Mouse (Mus musculus) naive thymus-derived CD4-positive, alpha-beta T cell, adult 2 months (primary cell): ENCODE results near the gene Nbea.

ENCODE experiments used
- DNase-seq: peaks from one replicate; pipeline ENCODE4 v3.0.0-alpha.2; 2011; ENCODE audit warnings: low read depth

Gene Nbea

GRCm38 (mm10) chr3:55751363-55751762, 432.1 kb downstream of the Nbea start:
- DNase-seq: no peak

DNA sequence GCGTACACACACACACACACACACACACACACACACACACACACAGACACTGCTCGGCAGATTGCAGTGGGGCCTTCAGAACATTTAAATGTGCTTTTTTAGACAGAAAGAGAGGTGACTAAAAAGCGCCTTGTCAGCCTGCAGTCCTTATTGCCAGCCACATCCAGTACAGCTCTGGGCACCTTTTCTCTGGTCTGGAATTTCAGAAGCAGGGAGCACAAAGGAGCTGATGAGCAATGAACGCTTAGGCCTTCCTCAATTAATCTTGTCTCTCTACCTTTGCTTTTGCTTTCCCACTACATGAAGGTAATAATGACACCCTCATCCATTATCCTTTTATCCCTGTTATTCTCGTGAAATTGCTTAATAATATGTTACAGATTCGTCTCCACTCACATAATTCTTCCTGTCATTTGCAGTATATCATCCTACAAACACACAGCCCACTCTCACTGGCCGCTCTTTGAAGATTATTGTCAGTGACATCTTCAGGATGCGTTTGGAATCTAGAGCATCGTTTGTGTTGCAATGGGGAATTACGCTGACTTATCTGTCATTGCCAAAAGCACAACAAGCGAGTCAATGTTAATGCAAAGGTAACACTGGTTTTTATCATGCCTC, 432.9 kb downstream of the Nbea start:
- no peak for DNase-seq

- DNase-seq: peak; percentile 50
These were observed 439.6 kb downstream of the Nbea start for GRCm38 (mm10) chr3:55743885-55744284.

GRCm38 (mm10) chr3:55742654-55743053, 440.8 kb downstream of the Nbea start:
- no peak for DNase-seq

DNA sequence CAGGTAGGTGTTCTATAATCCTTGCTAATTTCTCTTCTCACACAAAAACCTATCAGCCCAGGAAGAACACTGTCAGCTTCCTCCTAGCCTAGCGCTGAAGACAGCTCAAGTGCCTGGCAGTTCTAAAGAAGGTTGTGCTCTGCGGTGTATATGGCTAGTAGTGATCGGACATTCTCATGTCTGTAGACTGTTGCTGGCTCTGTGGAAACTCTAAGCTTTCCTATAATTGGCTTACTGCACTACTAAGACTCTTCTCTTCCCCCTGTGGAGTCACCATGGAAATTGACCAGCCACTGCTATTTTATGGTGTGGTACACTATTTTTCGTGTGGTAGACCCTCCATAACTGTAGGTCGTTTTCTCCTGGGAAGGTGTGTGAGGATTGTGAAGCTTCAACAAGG, 441.3 kb downstream of the Nbea start:
- no peak for DNase-seq

DNA sequence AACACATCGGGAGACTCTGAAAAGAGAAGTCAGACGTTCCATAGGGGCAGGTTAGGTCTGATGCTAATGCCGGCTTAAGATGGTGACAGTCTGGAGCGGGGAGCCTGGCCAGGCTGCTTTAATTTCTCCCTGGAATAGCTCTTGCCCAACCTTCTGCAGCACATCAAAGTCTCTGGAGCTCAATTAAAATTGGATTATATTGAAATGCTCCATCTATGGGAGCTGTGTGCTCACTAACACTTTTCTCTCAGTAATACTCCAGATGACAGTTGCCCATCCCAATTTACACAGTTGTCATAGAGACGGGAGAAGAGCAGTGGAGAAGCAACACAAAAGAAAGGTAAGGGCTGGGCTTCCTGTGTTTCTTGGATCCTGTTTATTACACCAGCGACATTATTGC, 442.1 kb downstream of the Nbea start:
- no peak for DNase-seq

GRCm38 (mm10) chr3:55733665-55734064, 449.8 kb downstream of the Nbea start:
- no peak for DNase-seq

- no peak for DNase-seq
These were observed 453.0 kb downstream of the Nbea start for GRCm38 (mm10) chr3:55730549-55730948.

GRCm38 (mm10) chr3:55730142-55730541, 453.4 kb downstream of the Nbea start:
- no peak for DNase-seq

GRCm38 (mm10) chr3:55714260-55714659, 469.2 kb downstream of the Nbea start:
- no peak for DNase-seq

DNA sequence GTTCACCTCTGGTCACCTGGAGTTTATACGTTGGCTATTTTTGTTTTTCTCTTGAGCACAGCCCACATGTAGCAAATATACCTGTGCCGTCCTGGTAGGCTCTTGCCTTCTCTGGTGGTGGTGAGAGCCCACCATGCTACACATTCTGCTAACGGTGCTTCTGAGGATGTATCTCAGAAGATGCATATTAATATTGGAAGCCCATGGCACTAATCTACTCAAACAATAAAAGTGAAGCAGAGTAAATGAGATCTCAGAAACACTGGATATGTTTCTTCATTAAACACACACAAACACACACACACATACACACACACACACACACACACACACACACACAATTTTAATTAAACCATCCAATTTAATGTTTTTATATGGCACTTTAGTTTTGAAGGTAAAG, 469.6 kb downstream of the Nbea start:
- no peak for DNase-seq

DNA sequence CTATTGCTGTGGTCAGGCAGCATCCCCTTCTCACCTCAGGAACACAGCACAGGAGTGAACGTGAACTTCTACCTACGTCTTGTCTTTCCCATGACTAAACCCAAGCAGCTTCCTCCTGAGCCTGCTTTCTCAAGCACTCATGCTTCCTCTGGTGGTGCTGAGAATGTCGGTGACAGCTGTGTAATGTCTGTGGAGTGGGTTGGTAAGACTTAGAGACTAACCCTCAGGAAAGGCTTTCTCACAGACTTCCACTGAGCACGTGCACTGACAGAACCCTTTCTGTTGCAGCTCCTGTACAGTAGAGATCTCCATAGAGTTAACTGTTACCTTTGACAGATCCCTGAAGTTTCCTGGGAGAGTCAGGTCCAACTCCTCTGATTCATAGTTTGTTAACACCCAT, 473.2 kb downstream of the Nbea start:
- DNase-seq: no peak

GRCm38 (mm10) chr3:55701632-55702031, 481.9 kb downstream of the Nbea start:
- DNase-seq: no peak

DNA sequence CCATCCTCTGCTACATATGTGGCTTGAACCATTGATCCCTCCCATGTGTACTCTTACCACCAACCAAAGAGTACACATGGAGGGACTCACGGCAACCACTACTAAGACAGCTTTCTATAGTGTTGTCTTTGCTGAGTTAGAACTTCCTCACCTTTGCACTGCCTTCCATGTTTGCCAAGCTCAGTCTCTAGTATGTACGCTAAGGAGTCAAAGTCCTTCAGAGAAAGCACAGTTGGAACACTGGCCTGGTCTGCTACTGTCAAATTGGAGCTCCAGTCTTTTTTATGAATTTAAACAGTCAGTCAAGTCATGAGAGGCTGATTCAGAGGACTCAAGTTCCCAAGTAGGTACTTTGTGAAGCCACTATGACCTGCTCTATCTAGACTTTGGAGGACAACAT, 486.3 kb downstream of the Nbea start:
- no peak for DNase-seq

DNA sequence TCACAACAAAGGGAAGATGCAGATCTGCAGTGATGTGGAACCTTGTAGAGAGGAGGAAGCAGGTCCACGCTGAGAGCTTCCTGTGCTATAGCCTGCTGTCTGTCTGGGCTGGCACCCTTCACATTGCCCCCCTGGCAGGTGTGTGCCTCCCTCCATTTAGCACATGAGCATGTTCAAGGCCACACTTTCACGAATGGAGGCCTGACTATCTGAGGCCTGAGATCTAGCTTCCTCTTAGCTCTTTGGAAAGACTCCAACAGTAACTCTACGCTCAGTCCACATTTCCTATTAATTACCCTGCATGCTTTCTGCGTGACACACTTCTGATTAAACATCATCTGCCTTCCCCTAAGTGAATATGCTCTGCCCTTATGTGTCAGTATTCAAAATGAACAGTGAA, 490.4 kb downstream of the Nbea start:
- DNase-seq: no peak

DNA sequence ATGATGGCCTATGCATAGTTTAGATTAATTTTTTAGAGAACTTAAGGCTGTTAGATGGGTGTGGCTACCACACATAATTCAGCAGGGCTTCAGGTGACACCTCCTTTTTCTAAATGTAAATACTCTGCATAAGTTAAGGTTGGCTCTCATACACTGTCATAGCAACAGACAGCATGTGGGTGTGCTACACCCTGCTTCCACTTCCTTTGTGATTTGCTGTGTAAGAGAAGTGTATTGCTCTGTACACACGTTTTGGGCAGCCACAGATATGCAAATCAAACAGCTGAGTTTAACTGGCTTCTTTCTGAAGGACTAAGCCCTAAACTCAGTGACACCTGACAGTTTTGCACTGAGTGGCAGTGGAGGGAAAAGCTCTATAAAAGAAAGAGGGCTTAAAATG, 495.4 kb downstream of the Nbea start:
- no peak for DNase-seq

GRCm38 (mm10) chr3:55686993-55687392, 496.5 kb downstream of the Nbea start:
- no peak for DNase-seq

DNA sequence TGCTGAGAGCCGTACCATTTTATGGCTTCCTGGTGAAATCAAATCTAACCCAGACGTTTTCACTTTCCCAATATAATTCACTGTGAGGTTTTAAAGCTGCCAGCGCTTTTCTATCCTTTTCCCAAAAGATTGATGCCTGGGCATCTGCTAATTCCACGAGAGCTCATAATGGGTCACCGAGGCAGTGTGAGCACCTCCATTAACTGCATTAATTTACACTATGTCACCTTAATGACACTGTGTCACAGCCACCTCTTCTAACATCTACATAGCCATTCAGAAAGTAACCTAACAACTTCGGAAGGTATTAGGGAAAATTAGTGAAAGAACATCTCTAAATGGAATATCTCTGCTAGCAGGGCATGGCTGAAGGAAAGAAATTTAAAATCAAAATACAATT, 497.9 kb downstream of the Nbea start:
- no peak for DNase-seq

- DNase-seq: no peak
These were observed 498.6 kb downstream of the Nbea start for GRCm38 (mm10) chr3:55684892-55685291.

- no peak for DNase-seq
These were observed 505.8 kb downstream of the Nbea start for GRCm38 (mm10) chr3:55677691-55678090.

DNA sequence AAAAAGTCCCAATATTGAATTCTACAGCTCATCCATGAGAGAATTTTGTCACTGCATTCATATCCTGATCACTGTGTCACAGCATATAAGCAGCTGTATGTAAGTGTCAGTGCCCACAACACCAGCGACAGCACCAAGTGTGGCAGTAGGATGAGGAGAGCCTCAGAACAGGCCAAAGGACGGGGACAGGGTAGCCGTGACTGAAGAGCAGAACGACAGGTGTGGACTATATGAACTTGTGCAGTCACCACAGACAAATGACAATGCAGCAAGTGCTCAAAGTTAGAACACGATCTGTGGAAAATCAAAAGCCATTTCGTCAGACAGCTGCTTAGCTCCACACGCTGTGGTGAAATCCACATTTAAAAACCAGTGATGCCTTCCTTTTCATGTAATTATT, 509.3 kb downstream of the Nbea start:
- DNase-seq: no peak

- no peak for DNase-seq
These were observed 516.5 kb downstream of the Nbea start for GRCm38 (mm10) chr3:55667048-55667447.

GRCm38 (mm10) chr3:55665928-55666327, 517.6 kb downstream of the Nbea start:
- DNase-seq: no peak

DNA sequence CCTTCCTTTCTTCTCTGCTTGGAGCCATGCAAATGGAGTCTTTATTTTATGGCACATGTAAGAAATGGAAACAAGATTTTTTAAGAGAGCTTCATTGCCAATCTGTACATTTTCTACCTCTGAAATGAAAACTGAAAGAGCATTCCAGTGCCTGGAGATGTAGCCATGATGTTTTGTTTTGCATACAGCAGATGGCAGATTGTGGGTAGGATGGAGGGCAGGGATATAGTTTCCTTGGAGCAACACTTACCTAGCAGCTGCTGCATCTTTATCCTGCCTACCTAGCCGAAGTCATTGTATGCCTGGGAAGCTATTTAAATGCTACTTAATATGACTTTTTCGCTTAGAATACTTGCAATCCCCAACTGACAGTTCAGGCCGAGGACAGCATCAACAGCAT, 518.8 kb downstream of the Nbea start:
- no peak for DNase-seq
